Mouse (Mus musculus): ENCODE results near the gene Tmed11. TPM values are rescaled to one million over a fixed set of nuclear protein-coding genes. Genes with fewer than 3 reads are reported as not detected.

Gene Tmed11
- polyA plus RNA-seq (2017; shearing (Covaris generic)) = not detected

GRCm38 (mm10) chr5:108795263-108795662 is at the start of gene Tmed11:
Tmed11 (minus strand) TSS chr5:108795363.

DNA sequence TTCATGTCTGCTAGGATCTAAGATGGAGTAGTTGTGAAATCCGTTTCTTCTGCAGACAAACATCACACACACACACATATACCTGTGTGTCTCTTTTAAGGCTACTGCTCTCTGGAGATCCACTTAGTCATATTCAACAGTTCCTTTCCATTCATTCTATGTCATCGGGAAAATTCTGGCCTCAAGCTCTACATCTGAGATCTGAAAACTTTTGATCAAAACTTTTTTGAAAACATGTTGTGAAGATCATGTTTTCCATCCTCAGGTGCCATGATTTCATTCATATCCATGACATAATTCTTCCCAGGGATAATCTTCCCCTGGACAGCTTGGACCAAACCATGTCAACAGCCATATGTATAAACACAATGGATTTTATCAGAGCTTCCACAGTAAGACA is 13.6 kb upstream of the Tmed11 start, which contains the start of gene Vmn2r8:
Vmn2r8 (minus strand) TSS at position 101 of the 400 bp plus-strand sequence.

GRCm38 (mm10) chr5:108774630-108775306 is 20.4 kb downstream of the Tmed11 start, which contains the start of gene Rnf212:
Rnf212 (minus strand) TSS chr5:108774982.

Other genes with a start within 250 kb of the Tmed11 start
- not detected for gene Cplx1, start 245.3 kb downstream of the Tmed11 start, polyA plus RNA-seq (2017; shearing (Covaris generic))
- gene Gak, start 165.6 kb downstream of the Tmed11 start, polyA plus RNA-seq (2017; shearing (Covaris generic)) = 168 TPM
- 25.3 TPM for gene Tmem175, start 165.6 kb downstream of the Tmed11 start, polyA plus RNA-seq (2017; shearing (Covaris generic))
- 27.1 TPM for gene Idua, start 135.0 kb downstream of the Tmed11 start, polyA plus RNA-seq (2017; shearing (Covaris generic))
- 14.6 TPM for gene Dgkq, start 125.7 kb downstream of the Tmed11 start, polyA plus RNA-seq (2017; shearing (Covaris generic))
- 0.10 TPM for gene Slc26a1, start 119.8 kb downstream of the Tmed11 start, polyA plus RNA-seq (2017; shearing (Covaris generic))
- gene Fgfrl1, start 103.0 kb downstream of the Tmed11 start, polyA plus RNA-seq (2017; shearing (Covaris generic)) = 2.3 TPM
- gene Rnf212, start 20.4 kb downstream of the Tmed11 start, polyA plus RNA-seq (2017; shearing (Covaris generic)) = not detected
- gene Vmn2r8, start 13.5 kb upstream of the Tmed11 start, polyA plus RNA-seq (2017; shearing (Covaris generic)) = not detected
- gene Vmn2r9, start 57.2 kb upstream of the Tmed11 start, polyA plus RNA-seq (2017; shearing (Covaris generic)) = not detected
- 0.06 TPM for gene Vmn2r10, start 211.2 kb upstream of the Tmed11 start, polyA plus RNA-seq (2017; shearing (Covaris generic))

Data from effector memory CD4-positive, alpha-beta T cell, adult 7 months (primary cell).